Mouse (Mus musculus): Measurements from ENCODE around the gene Yif1b.

Yif1b gene

DNA sequence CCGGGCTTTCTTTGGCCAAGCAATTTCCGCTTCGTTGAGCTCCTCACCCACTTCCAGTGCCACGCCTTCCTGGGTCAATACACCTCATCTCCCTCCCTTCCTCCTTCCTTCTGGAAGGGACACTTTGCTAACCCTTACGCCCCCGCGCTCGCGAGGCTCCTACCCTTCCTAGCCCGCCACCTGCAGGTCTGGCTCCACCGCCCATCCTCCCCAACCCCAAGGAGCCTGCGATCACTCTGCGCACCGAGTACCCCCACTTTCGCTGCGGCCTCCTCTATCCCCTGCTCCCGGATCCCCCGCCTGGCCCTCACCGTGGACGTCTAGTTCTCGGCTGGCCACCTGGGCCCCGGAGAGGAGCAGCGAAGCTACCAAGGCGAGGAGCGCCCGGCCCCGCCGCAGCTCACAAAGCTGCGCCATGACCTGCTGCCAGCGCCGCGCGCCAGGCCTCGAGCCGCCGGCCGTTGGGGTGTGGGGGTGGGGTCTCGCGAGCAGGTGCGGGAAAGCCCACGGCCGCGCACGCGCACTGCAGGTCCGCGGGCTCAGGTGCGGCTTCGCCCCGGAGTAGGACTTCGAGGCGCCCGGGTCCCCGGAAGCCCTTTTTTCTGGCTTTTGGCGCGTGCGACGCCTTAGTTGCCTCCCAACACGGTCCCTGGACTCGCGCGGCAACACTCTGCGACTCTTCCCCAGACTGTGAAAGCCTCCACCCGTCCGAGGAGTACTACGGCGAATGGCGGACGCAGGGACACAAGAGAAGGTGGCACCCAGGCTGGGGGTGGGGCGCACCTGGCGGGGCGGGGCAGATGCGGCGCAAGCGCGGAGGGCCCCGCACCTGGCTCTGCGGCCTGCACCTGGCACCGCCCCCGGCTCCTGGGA, 43.3 kb downstream of the Yif1b start, which contains the start of gene Spint2:
Gene Spint2, minus strand, starts transcription at position 712 of the 873 bp plus-strand sequence.
- DNase-seq (ENCODE audit: low read depth): no peak

DNA sequence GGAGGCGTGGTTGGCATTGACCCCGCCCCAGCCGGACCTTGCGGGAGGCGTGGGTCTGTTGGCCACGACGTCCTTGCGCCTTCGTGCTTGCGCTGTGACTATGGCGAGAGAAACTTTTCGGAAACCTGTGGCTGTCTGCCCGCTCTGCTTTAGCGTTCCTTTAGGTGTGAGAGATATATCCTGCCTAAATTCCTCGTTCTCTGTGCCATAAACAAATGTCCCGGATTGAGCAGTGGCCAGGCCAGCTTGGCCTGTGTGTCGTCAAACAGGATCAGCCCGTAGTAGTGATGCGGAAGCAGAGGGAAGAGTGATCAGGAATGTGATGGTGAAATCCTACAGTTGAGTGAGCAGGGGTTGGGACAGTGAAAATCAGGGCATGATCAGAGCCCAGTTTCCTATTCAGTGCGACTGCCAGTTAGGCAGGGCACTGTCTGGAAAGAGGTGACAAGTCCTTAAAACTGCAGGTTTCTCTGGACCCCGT, 44.0 kb downstream of the Yif1b start:
- DNase-seq (ENCODE audit: low read depth): no peak

DNA sequence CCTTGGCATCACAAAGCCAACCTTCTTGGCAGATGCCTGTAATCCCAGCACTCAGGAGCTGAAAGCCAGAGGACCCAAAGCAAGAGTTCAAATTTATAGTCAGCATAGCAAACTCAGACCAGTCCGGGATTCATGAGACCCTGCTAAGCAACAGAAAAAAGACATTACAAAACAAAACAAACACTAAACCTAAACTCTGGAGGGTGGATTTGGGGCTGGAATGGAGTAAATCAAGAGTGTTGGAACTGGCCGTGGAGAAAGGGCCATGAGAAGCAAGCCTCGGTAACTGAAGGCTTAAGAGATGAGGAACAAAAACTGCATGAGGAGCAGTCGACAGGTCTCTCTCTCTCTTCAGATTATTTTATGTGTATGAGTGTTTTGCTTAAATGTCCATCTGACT, 45.7 kb downstream of the Yif1b start:
- DNase-seq (ENCODE audit: low read depth): no peak

DNA sequence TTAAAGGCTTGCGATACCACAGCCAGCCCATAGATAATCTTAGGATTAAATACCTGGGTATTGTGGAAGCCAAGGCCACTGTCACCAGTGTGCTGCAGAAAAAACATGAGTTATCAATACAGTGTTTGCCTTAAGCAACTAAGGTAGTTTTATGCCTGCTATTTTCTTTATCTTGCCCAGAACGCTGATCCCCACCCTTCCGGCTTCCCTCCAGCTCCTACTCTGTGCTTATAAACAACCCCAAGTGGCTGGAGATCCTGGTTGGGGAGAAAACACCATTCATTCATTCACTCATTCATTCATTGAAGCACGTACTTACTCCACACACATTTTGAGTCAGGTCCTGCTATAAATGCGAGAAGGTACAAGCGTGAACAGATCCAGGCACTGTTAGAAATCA, 46.4 kb downstream of the Yif1b start:
- DNase-seq (ENCODE audit: low read depth): no peak

DNA sequence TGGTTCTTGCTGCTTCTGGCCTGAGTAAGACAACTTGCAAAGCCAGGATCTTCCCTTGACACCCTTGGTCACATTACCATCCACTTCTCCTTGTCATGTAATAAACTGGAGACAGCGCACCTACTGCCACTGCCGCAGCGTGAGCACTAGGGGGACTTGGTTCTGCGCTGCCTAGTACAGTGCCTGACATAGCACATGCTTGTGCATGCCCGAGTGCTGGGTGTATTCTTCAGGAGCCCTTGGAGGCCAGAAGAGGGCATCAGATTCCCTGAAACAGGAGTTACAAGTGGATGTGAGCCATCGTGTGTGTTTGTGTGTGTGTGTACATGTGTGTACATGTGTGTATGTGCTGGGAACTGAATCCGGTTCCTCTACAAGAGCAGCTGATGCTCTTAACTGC, 49.4 kb downstream of the Yif1b start:
- no peak for DNase-seq (ENCODE audit: low read depth)

DNA sequence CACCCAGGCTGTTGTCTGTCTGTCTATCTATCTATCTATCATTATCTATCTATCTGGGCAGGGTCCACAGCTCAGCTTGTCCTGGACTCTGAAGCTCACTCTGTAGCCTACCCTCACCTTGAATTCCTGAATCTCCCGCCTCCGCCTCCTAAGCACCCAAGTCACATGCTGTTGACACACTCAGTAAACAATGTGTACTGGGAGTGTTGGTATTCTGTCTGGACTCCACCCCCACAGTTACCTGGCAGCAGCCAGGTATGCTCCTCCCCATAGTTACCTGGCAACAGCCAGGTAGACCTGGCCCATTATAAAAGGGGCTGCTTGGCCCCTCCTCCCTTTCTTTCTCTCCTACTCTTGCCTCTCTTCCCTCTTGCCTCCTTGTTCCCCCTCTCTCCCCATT, 50.0 kb downstream of the Yif1b start:
- no peak for DNase-seq (ENCODE audit: low read depth)

DNA sequence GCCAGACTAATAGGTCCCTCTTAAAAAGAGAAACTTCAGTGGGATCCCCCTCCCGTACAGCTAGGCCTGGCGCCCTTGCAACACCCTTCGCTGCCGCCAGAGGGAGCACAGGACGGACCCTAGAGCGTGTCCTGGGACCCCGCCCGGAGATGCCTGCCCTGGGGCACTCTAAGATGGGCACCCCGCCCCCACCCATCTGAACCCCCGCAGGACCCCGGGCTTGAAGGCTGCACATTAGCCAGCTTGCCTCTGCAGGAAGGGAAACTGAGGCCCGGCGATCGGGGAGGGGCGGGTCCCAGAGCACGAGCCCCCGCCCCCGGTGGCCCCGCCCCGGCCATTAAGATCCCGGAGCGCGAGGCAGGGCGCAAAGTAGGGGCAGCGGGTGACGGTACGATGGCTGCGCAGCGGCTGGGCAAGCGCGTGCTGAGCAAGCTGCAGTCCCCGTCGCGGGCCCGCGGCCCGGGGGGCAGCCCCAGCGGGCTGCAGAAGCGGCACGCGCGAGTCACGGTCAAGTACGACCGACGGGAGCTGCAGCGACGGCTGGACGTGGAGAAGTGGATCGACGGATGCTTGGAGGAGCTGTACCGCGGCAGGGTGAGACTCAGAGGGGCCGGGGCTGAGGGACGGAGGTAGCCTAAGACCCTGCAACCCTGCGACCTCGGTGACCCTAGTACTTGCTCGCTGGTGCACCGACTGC, 51.0 kb downstream of the Yif1b start, which contains the start of gene Ppp1r14a:
Gene Ppp1r14a, plus strand, starts transcription at position 367 of the 697 bp plus-strand sequence.
- no peak for DNase-seq (ENCODE audit: low read depth)

DNA sequence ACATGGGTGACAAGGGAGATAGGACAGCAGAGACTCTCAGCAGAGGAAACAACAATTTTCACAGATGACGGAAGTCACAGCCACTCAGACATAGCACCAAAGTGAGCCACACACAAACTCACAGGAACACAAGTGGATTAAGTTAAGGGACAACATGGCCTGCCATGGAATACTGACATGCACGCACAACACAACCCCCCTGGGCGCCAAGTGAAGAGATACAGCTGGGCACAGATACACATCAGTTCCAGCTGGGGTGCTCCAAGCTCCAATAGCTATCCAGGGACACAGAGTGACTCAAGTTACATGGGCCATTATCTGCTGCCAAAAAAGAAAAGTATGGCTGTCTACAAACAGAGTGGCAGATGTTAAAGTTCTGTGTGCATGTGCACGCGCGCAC, 51.7 kb downstream of the Yif1b start:
- DNase-seq (ENCODE audit: low read depth): no peak

DNA sequence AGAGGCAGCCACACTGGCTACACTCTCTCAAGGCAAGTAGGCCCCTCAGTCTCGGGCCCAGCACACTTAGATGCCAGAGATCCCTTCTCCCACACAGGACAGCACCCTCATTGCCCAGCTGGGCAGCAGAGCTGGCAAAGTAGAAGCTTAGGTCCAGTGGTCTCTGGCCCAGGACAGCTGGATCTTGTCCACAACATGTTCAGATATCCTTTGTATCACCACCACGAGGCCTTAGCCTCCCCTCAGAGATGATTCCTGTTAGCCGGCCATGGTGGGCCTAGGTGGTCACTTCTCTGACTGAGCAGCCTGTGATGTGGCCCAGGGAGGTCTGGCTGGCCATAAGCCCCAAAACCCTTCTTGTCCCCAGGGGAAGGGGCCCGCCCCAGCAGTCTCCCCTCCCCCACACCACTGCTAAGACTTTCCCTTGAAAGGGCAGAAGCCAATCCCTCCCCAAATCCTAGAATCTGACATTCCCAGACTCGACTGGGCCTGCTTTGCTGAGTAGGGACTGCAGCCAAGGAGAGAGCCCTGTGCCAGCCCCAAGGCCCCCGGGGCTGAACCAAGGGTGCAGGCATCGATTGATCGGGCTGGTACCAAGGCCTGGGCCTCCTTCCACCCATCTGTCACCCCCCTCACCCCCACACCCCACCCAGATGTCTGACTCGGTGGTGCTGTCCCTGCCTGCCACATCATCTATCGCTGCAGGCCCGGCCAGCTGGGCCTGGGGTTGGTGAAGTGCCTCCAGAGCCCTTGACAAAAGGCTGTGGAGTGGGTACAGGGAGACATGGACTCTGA, 52.8 kb downstream of the Yif1b start:
- DNase-seq (ENCODE audit: low read depth): no peak

DNA sequence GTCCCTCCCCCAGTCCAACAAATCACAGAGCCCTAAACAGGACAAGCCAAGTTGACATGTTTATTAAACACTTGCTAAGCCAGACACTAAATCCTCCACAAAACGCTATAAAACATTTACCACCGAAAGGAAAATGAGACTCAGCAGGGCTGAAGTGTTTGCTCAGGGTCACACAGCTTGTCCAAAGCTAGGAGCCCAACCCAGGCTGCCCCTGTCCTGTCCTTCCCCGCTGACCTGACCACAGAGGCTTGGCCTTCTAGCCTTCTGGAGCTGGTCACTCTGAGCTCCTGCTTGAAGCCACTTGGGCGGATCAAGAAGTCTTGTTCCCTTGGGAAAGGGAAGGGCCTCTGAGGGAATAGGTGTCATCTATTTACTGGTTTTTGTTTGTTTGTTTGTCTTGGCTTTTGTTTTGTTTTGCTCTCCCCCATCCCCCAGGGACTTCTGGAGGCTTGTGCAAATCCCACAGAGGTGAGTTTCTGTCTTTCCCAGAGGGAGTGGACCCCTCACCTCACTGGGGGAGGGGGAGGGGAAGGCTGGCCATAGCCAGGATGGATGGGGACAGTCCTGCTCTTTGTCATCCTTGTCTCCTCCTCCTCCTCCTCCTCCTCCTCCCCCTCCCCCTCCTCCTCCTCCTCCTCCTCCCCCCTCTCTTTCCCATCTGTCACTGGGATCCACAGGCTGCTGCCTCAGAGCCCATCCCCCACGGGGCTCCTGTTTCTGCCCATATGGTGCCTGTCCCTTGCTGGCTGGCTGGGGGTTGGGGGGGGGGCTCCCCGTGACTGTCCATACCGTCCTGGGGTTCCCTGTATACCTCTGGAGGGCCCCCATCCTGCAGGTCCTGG, 53.7 kb downstream of the Yif1b start:
- DNase-seq (ENCODE audit: low read depth): no peak

DNA sequence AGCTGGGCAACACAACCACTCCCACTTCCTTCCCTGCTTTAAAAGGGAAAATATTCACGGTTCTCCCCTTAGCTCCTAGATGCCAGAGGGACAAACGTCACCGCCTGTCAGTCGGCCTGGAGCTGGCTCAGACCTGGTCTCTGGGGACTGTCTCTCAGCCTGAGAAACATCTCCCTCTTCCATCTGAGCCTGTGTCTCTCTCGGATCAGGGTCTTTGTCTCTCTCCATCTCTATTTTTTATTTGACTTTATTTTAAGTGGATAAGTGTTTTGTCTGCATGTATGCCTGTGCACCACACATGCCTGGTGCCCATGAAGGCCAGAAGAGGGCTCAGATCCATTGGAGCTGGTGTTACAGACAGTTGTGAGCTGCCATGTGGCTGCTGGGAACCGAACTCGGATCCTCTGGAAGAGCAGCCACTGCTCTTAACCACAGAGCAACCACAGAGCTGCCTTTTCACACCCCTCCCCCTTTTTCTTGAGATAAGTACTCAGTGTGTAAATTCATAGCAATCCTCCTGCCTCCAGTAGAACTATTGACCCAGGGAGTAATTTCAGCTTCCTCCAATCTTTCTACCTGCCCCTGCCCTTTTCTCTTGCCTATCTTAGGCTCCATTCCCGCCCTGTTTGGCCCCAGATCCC, 54.4 kb downstream of the Yif1b start:
- no peak for DNase-seq (ENCODE audit: low read depth)

DNA sequence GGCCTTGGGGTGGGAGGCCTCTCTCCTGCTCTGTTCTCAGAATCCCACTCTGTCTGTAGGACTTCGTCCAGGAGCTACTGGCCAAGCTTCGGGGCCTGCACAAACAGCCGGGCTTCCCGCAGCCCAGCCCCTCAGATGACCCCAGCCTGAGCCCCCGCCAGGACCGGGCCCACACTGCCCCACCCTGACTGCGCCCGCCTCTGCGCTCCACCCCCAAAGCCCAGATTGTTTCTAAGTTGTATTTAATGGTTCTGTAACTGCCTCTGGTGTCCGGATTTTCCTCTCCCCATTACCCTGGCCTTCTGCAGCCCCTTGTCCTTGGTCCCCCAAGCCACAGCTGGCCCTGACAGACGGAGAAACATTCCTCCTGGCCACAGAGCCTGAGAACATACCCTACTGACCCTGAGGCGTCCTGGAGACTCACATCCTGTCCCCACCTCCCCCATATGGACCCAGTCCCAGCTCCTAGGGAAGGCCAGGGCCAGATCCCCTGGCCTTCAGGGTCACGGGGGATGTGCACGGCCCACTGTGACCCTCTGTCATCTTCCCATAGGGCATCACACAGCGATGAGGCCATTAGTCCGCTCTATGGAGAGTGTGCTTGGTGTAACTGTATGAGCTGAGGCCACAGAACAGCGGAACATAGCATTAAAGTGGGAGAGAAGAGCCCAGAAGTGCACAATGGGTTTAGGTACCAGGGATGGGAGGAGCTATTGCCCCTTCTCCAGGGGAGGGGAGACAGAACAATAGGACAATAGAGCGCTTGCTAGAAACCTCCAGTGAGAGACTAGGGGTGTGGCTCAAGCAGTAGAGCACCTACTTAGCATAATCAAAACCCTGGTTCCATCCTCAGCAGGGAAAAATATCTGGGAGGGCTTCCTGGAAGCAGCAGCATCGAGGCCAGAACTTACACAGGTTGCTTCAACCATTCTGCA, 55.3 kb downstream of the Yif1b start:
- DNase-seq (ENCODE audit: low read depth): no peak

DNA sequence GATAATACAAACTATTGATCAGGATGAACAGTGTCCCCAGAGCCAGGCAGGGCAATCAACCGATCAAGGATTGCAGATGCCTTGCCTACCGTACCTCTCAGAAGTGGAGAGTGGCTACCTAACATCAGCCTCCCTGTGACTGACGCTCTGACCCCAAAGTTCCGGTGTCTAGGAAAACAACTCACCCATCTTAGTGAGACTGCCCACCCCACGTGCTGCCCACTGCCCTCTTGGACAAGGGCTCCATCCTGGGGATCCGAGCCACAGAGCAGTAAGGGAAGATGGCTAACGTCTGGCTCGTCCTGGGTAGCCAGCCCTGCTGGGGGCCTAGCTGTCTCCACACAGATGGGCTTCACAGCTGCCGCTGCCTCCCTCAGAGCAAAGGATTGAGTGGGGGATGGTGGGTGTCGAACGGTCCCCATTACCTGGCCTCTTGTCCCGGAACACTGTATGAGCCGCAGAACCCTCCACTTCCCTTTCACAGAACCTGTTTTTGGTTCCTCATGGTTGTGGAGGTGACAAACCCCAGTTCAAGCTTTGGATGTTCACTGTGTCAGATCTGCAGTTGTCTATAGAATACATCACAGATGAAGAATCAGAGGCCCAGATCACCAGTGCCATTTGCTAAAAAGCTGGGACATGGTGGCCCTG, 56.1 kb downstream of the Yif1b start:
- DNase-seq (ENCODE audit: low read depth): no peak

DNA sequence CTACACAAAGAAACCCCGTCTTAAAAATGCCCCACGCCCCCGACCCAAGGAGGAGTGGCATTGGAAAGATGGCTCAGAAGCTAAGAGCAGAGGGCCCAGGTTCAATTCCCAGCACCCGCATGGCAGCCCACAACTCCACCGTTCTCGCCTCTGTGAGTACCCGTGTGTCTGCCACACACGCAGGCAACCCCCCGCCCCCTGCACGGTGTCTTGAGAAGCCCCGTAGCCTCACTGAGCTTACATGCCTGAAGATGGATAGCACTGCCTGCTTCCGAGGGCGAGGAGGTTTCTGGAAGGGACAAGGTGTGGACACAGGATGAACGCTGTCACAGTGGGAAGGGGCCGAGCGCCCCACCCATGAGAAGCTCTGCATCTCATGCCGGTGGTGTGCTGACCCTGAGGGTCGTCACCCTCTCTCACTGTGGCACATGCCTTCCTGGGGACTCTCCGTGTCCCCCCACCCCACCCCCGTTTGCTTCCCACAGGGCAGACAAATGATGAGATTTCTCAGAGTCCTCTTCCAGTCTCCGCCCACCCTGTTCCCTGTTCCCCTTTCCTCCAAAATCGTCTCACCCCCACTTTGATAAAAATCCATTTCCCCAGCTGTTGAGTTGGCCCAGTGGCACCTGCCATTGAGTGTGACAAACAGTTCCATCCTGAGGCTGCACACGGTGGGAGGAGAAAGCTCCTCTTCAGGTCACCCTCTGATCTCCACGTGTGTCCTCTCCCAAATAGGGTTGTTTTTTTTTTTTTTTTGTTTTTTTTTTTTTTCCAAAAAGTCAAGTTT, 57.9 kb downstream of the Yif1b start:
- DNase-seq (ENCODE audit: low read depth): no peak

DNA sequence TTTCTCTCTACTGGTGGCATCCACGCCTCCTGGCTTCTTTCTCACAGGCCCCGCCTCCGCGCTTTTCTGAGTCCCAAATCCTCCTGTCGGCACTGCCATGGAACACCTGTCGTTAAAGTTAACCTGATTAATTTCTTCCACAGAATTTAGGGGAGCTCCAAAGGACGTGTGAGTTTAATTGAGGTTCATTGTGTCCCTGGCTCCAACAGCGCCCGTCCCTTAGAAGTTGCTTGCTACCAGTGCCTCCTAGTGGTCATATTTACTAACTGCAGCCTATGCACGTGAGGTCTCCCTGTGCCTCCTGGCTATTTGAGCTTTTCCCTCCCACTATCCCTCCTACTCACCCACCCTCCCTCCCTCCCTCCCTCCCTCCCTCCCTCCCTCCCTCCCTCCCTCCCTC, 58.9 kb downstream of the Yif1b start:
- no peak for DNase-seq (ENCODE audit: low read depth)
